Mouse (Mus musculus) stomach, postnatal 0 days (tissue): ENCODE data around the gene Fbxw9.

ENCODE experiments used
- CTCF ChIP-seq: IDR thresholded peaks from 2 replicates; pipeline ENCODE4 v1.5.1; 2016; ENCODE audit warnings: antibody characterized with exemption, low read depth, mild to moderate bottlenecking, moderate library complexity
- EP300 ChIP-seq: optimal IDR thresholded peaks from 2 replicates; pipeline ENCODE3; 2016; ENCODE audit warnings: antibody characterized with exemption

- TF ChIP-seq CTCF (no peak), EP300 (no peak)
Observed at GRCm38 (mm10) chr8:85034764-85035163, 25.1 kb upstream of the Fbxw9 start.
